Mouse (Mus musculus): ENCODE data around the gene Ski.

DNA sequence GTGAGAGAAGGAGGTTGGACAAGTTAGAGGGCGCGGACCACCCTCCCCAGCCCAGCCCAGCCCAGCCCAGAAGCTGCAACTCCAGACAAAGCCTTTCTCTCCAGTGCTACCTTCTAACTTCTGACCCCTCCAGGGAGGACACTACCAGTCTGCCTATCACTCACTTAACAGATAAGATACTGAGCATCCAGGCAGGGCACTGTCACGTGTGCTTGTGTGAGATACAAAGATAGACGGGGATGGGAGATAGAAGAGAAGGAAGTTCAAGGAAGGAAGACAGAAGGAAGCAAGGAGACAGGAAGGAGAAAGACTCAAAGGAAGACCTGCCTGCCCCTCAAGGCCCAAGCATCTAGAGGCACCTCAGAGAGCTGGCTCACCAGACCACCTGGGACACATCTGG, 73.9 kb downstream of the Ski start:
- TF ChIP-seq CTCF (IDR thresholded peaks at IDR 0.05; ENCODE audit: insufficient read depth, low read length) (no peak), POLR2A (IDR thresholded peaks at IDR 0.05; ENCODE audit: borderline replicate concordance, extremely low read depth, low read depth, low read length) (no peak)

All from lung, adult 2 months (tissue).